Mouse (Mus musculus) spleen, adult 2 months (tissue): ENCODE measurements at regions not wholly inside any gene's neighbourhood (a gene's known extent, or its start where the extent isn't known, plus 50 kb on each side); places are given as distances from the start of the nearest gene placed in this dataset.

Experiments used
- DNase-seq, 2 experiments: peaks; one replicate each; pipeline versions ENCODE4 v3.0.0 to v3.0.0-alpha.2; 2012 to 2021; ENCODE audit warnings: low spot score in 2 of 2, low read depth in 1 of 2
- H3K27ac ChIP-seq: fragments of 200-500 bp; 2 replicates; pipeline ENCODE4 v1.5.1; 2012; ENCODE audit warnings: low read length, inconsistent platforms; ENCODE audit not compliant: insufficient read depth
- H3K27me3 ChIP-seq: fragments of 200-500 bp; 2 replicates; pipeline ENCODE4 v1.6.1; 2012; ENCODE audit warnings: mild to moderate bottlenecking, moderate library complexity, low read length, inconsistent platforms; ENCODE audit not compliant: control insufficient read depth, insufficient read depth
- H3K36me3 ChIP-seq: fragments of 200-500 bp; 2 replicates; pipeline ENCODE4 v1.6.1; 2012; ENCODE audit warnings: mild to moderate bottlenecking, low read length, inconsistent platforms; ENCODE audit not compliant: control insufficient read depth, insufficient read depth
- H3K4me1 ChIP-seq: fragments of 200-500 bp; 2 replicates; pipeline ENCODE4 v1.6.1; 2011; ENCODE audit warnings: inconsistent platforms; ENCODE audit not compliant: control insufficient read depth, insufficient read depth, insufficient read length
- H3K4me3 ChIP-seq: fragments of 200-500 bp; 2 replicates; pipeline ENCODE4 v1.5.1; 2011; ENCODE audit warnings: mild to moderate bottlenecking, inconsistent platforms; ENCODE audit not compliant: insufficient read depth, insufficient read length; ENCODE audit errors: extremely low read depth
- CTCF ChIP-seq: fragments of 200-500 bp; IDR thresholded peaks from 2 replicates; pipeline ENCODE4 v1.5.1; 2011; ENCODE audit warnings: mild to moderate bottlenecking, inconsistent platforms; ENCODE audit not compliant: insufficient read depth, insufficient read length, insufficient replicate concordance; ENCODE audit errors: extremely low read depth
- POLR2A ChIP-seq: fragments of 200-500 bp; IDR thresholded peaks from 2 replicates; pipeline ENCODE4 v1.6.1; 2011; ENCODE audit warnings: low read depth, low read length, inconsistent platforms
- whole genome bisulfite sequencing: fragments of 180-500 bp; shearing (Covaris S2); methylation state at CpG from one replicate; pipeline ENCODE4 v1.1.7; 2018; 5-methylcytosine and 5-hydroxymethylcytosine counted together

DNA sequence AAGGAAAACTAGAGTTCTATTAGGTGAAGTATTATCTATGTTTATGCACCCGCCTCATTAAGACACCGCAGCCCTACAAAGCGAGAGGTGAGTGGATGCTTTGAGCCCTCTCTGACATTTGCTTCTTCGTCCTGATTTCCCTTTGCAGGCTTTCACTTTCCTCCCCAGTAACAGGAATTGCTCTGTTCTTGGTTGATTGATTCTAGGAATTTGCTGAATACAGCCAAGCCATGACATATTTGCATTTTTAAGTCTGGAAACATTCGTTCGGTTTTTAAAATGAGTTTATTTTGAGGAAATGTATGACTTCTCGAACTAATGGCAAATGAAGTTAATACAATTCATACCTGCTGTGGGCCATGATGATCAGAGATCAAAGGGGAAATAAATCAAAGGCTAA lies 246.5 kb upstream of the Prkcq start:
- no peak for TF ChIP-seq CTCF
- TF ChIP-seq POLR2A: no peak
- no peak for DNase-seq
- no peaks in the 10 kb centered on the region for H3K36me3 ChIP-seq
- no peak overlapping the region for H3K4me3 ChIP-seq
- WGBS: 79% methylated on average over 7 of the region's 7 CpGs
- H3K27ac ChIP-seq: no peak overlapping the region
- no peaks in the 10 kb centered on the region for H3K27me3 ChIP-seq
- no peaks in the 10 kb centered on the region for H3K4me1 ChIP-seq

DNA sequence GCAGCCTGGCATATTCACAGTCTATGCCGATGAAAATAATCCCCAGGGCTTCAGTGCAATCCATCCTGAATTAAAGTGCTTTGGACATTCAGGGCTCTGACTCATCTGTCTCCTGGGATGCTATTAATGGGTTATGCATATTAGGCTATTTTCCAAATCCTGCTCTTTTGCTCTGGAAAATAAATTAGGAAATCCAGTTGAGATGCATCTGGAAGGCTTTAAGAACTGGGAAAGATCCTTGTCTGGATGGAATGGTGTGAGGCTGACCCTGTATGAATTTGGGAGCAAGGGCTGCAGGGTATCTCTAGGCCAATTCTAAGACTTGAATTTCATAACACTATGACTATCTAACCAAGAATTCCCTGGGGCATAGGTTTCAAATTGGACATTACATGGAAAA lies 234.5 kb upstream of the Prkcq start:
- Histone ChIP-seq H3K27ac (no peak overlapping the region), H3K36me3 (no peaks in the 10 kb centered on the region), H3K4me3 (no peak overlapping the region), H3K27me3 (no peaks in the 10 kb centered on the region), H3K4me1 (no peaks in the 10 kb centered on the region)
- no peak for DNase-seq
- 88% methylated on average over 1 of the region's 1 CpGs for WGBS
- no peak for TF ChIP-seq CTCF
- no peak for TF ChIP-seq POLR2A

DNA sequence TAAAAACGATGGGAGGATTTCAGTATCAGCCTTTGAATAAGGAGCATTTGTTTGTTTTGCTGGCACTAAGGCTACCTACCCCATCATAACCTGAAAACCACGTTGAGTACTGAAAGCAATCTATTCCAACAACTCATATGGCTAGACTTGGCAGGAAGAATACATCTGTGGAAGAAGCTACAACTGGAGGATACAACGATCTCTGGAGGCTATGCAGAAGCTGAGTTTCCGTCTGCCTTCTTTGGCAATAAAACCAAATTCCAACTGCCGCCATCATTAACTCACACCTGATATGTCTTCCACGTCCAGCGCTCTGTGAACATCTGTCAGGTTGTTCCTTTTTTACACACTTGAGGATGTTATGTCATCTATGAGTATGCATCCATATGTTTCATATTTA lies 206.7 kb upstream of the Prkcq start:
- 80% methylated on average over 7 of the region's 7 CpGs for WGBS
- no peaks in the 10 kb centered on the region for H3K4me1 ChIP-seq
- no peaks in the 10 kb centered on the region for H3K36me3 ChIP-seq
- TF ChIP-seq CTCF: no peak
- TF ChIP-seq POLR2A: no peak
- no peak for DNase-seq
- H3K27ac ChIP-seq: no peak overlapping the region
- no peaks in the 10 kb centered on the region for H3K27me3 ChIP-seq
- no peak overlapping the region for H3K4me3 ChIP-seq

DNA sequence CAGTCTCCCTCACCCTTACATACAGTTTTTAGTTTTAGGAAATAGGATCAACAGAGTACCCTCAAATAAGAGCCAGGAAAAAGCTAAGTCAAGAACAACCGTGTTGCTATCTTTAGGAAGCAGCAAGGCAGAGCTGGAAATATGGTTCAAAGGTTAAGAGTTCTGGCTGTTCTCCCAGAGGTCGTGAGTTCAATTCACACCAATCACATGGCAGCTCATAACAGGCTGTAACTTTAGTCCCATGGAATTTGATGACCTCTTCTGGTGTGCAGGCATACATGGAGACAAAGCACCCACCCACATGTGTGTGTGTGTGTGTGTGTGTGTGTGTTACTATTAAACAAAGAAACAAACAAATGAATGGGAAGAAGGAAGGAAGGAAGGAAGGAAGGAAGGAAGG lies 205.0 kb upstream of the Prkcq start:
- no peak for TF ChIP-seq POLR2A
- TF ChIP-seq CTCF: no peak
- WGBS: 72% methylated on average over 2 of the region's 2 CpGs
- H3K36me3 ChIP-seq: no peaks in the 10 kb centered on the region
- no peak overlapping the region for H3K4me3 ChIP-seq
- H3K4me1 ChIP-seq: no peaks in the 10 kb centered on the region
- H3K27me3 ChIP-seq: no peaks in the 10 kb centered on the region
- no peak for DNase-seq
- H3K27ac ChIP-seq: no peak overlapping the region

DNA sequence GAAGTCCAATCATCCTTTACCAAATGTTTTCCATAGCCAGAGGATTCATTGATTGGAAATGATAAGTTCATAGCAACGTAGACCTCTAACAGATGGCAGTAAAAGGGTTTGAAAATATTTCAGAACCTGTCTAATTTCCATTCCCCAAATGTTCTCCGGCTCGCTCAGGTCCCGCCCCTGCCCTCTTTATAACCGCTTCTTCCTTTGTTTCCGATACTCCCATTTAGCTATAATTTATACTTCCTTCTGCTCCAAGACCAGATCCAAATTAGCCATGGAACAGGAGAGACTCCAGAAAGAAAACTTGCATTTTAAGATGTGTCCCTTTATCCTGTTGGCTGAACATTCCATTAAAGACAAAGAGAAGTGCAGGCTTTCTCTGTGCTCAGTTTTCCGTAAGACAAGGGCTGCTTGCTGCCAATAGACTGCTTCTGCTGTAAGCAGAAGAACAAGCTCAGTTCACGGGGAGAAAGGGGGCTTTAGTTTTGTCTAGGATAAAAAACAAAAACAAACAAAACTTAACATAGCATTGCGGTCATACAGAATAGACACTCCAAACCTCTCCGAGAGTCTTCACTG lies 202.7 kb upstream of the Prkcq start:
- no peak for DNase-seq
- Histone ChIP-seq H3K36me3 (no peaks in the 10 kb centered on the region), H3K4me3 (no peak overlapping the region), H3K4me1 (no peaks in the 10 kb centered on the region), H3K27ac (no peak overlapping the region), H3K27me3 (no peaks in the 10 kb centered on the region)
- TF ChIP-seq CTCF (no peak), POLR2A (no peak)
- 91% methylated on average over 10 of the region's 10 CpGs for WGBS

DNA sequence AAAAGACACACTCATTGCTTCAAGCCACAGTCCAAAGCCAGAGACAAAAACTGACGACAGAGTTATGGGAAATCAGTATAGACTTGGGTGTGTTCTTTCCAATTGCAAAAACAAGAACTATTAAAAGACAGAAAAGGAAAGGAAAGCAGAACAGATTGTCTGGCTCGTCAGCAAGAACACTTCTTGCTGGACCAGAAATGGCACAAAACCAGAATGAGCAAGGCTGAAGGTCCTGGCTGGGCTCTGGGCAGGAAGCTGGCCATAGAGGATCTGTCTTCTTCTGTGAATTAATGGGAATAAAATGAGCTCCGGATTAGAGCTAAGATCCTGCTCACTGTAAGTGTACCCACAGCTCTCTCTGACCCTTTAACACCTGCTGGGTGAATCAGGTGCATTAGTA lies 199.9 kb upstream of the Prkcq start:
- no peak for DNase-seq
- Histone ChIP-seq H3K36me3 (no peaks in the 10 kb centered on the region), H3K4me3 (no peak overlapping the region), H3K27me3 (no peaks in the 10 kb centered on the region), H3K27ac (no peak overlapping the region), H3K4me1 (no peaks in the 10 kb centered on the region)
- no peak for TF ChIP-seq POLR2A
- no peak for TF ChIP-seq CTCF
- WGBS: 54% methylated on average over 3 of the region's 3 CpGs

DNA sequence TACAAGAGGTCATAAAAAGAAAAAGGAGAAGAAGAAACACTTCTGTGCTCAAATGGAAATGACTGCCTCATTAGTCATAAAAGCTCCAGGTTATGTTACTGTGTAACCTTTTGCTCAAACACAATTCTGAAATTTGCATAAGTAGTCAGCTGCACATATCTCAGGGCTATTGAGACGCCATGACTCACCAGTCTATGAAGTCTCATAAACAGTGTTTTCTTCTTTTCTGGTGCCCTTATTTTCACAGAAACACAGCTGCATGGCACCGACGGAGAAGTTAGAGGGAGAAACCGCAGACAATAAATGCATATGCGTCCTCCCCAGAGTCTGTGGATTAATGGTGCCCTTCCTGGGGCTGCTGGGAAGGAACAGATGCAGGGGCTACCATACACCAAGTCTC lies 193.1 kb upstream of the Prkcq start:
- H3K36me3 ChIP-seq: no peaks in the 10 kb centered on the region
- no peaks in the 10 kb centered on the region for H3K27me3 ChIP-seq
- DNase-seq: no peak
- TF ChIP-seq CTCF (no peak), POLR2A (no peak)
- no peak overlapping the region for H3K4me3 ChIP-seq
- 73% methylated on average over 5 of the region's 5 CpGs for WGBS
- no peak overlapping the region for H3K27ac ChIP-seq
- H3K4me1 ChIP-seq: no peaks in the 10 kb centered on the region
